Mouse (Mus musculus) cerebellum, postnatal 4 days (tissue): ENCODE results near the gene Lrrc31.
A peak's percentile ranks its signal among the peaks of the same experiment; 100 is the strongest.
"Not testable (repeated sequence)": the region's sequence is repeated elsewhere in the genome, so short reads cannot be mapped to it uniquely, and the experiment has no call there.

Source experiments
- DNase-seq, 2 experiments: peaks; one replicate each; pipeline ENCODE4 v3.0.0; 2022; ENCODE audit warnings: low spot score in 2 of 2, mixed read lengths in 1 of 2

Gene Lrrc31

GRCm38 (mm10) chr3:30699711-30700505 lies at the start of gene Lrrc31:
TSS of gene Lrrc31 (minus strand) at chr3:30699843.
- DNase-seq: not testable (repeated sequence)

GRCm38 (mm10) chr3:30748316-30748715 lies 48.7 kb upstream of the Lrrc31 start:
- DNase-seq: no peak

GRCm38 (mm10) chr3:30746006-30746405 lies 46.4 kb upstream of the Lrrc31 start, which contains the start of gene Samd7:
TSS of gene Samd7 (plus strand) at chr3:30746293.
- no peak for DNase-seq

- DNase-seq: no peak
These were observed 43.2 kb upstream of the Lrrc31 start for GRCm38 (mm10) chr3:30742891-30743290.

GRCm38 (mm10) chr3:30741306-30741705 lies 41.7 kb upstream of the Lrrc31 start:
- no peak for DNase-seq

- DNase-seq: no peak
These were observed 37.2 kb upstream of the Lrrc31 start for GRCm38 (mm10) chr3:30736809-30737208.

- no peak for DNase-seq
These were observed 29.4 kb upstream of the Lrrc31 start for GRCm38 (mm10) chr3:30729046-30729445.

GRCm38 (mm10) chr3:30727209-30727608 lies 27.6 kb upstream of the Lrrc31 start:
- DNase-seq: no peak

- DNase-seq: no peak
These were observed 25.9 kb upstream of the Lrrc31 start for GRCm38 (mm10) chr3:30725514-30725913.

GRCm38 (mm10) chr3:30724848-30725465 lies 25.3 kb upstream of the Lrrc31 start:
- no peak for DNase-seq

GRCm38 (mm10) chr3:30724105-30724824 lies 24.6 kb upstream of the Lrrc31 start:
- no peak for DNase-seq

- no peak for DNase-seq
These were observed 23.5 kb upstream of the Lrrc31 start for GRCm38 (mm10) chr3:30723179-30723578.

- DNase-seq: no peak
These were observed 22.8 kb upstream of the Lrrc31 start for GRCm38 (mm10) chr3:30722461-30722860.

GRCm38 (mm10) chr3:30722036-30722435 lies 22.4 kb upstream of the Lrrc31 start:
- DNase-seq: no peak

GRCm38 (mm10) chr3:30718649-30719048 lies 19.0 kb upstream of the Lrrc31 start:
- DNase-seq: no peak

- no peak for DNase-seq
These were observed 13.7 kb upstream of the Lrrc31 start for GRCm38 (mm10) chr3:30713334-30713733.

- no peak for DNase-seq
These were observed 10.5 kb upstream of the Lrrc31 start for GRCm38 (mm10) chr3:30710191-30710590.

GRCm38 (mm10) chr3:30706614-30707276 lies 7.1 kb upstream of the Lrrc31 start:
- no peak for DNase-seq

GRCm38 (mm10) chr3:30705977-30706376 lies 6.3 kb upstream of the Lrrc31 start:
- DNase-seq: no peak

- DNase-seq: no peak
These were observed 1.8 kb downstream of the Lrrc31 start for GRCm38 (mm10) chr3:30697891-30698290.

GRCm38 (mm10) chr3:30696346-30696745 lies 3.3 kb downstream of the Lrrc31 start:
- DNase-seq: peak; percentile 32 to 50

- DNase-seq: no peak
These were observed 4.0 kb downstream of the Lrrc31 start for GRCm38 (mm10) chr3:30695661-30696060.
